Mouse (Mus musculus) cerebellum, adult (tissue): ENCODE measurements around the gene Ubxn2a.
A peak's percentile ranks its signal among the peaks of the same experiment; 100 is the strongest.
"Not testable (repeated sequence)": the region's sequence is repeated elsewhere in the genome, so short reads cannot be mapped to it uniquely, and the experiment has no call there.

ENCODE experiments used
- ATAC-seq: cut with Nextera tagmentation; 2 replicates; pipeline ENCODE4 v1.9.2; 2017; ENCODE audit warnings: mild to moderate bottlenecking, moderate library complexity, mixed read lengths; ENCODE audit not compliant: insufficient number of reproducible peaks, low FRiP score, low TSS enrichment

Ubxn2a gene

DNA sequence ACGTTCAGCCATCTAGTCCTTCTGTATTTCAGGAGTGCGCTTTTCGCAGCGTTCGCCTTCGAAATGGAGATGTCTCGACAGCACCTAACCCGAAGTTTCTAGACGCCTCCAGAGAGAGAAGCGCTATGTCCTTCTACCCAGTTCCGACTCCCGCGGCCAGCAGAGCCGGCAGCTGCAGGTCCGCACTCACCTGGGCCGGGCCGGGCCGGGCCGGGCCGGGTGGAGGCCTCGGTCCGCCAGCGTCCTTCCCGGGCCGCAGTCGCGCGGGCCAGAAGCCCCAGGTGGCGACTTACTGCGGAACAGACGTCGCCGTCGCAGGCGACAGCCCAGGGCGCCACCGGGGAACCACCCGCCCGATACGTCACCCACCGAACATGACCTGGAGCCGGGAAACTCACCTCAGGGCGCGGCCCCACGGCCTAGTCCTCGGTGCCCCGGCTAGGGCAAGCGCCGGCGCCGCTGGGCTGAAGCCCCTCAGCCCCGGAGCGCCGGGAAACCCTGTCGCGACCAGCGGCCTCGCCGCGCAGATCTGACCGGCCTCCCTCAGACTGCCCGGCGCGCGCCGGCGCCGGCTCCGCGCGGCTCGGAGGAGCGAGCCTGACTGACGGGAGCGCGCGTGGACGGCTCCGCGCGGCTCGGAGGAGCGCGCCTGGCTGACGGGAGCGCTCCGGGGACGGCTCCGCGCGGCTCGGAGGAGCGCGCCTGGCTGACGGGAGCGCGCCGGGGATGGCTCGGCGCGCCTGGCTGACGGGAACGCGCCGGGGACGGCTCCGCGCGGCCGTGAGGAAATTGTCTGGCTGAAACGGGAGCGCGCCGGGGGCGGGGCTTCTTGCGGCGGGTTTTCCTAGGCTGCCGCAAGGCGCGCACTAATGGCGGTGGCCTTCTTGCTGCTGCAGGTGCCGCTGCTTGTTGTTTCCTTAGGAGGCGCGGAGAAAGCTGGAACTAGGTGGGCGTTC lies at the start of gene Ubxn2a:
Gene Ubxn2a, minus strand, starts transcription at position 755 of the 956 bp plus-strand sequence.
- ATAC-seq = peak; percentile 88

DNA sequence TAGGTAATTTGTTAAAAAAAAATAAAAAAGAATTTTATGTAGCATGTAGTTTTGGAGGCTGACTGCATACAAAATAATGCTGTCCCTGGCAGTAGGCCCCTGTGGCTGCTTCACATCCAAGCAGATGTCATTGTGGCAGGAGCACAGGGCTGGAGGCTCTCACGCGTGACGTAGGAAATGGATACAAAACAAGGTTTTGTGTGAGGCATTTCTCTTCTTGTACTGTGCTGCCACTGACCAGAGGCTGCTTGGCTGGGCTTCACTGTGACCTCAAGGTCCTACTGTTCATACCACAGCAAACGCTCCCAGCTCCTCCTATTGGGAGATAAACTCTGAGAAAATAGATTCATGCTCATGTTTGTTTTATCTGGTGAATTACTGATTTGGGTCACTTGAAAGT lies 45.7 kb upstream of the Ubxn2a start:
- no peak for ATAC-seq

DNA sequence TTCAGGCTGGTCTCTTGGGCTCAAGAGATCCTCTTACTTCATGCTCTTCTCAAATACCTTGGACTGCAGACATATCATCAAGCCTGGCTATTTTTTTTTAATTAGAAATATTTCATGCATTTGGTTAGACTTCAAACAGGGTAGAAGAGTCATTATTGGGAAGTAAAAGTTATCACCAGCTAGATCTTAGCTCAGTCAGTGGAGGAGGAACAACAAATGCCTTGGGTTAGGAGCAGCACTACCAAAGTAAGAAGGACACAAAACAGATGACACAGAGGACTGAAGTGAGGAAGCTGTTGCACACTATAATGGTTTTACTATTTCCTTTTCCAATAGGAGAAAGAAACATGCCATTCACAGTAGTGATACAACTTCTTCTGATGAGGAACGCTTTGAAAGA lies 44.8 kb upstream of the Ubxn2a start:
- no peak for ATAC-seq

- ATAC-seq = no peak
These were observed 23.5 kb upstream of the Ubxn2a start for GRCm38 (mm10) chr12:4930820-4931548.

DNA sequence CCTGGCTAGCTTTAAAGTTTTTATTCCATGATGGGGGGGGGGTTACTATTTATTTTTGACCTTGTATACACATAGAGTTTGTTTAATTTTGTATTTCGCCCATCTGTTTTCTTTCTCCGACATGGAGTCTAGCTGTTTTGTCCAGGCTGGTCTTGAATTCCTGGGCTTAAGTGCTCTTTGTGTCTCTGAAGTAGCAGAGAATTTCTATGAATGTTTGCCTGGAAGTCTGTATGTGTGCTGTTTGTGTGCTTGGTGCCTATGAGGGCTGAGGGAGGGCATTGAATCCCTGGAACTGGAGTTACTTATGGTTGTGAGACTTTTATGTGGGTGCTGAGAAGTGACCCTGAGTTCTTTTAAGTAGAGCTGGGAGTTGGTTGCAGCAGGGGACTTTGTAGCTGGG lies 20.7 kb upstream of the Ubxn2a start:
- no peak for ATAC-seq

DNA sequence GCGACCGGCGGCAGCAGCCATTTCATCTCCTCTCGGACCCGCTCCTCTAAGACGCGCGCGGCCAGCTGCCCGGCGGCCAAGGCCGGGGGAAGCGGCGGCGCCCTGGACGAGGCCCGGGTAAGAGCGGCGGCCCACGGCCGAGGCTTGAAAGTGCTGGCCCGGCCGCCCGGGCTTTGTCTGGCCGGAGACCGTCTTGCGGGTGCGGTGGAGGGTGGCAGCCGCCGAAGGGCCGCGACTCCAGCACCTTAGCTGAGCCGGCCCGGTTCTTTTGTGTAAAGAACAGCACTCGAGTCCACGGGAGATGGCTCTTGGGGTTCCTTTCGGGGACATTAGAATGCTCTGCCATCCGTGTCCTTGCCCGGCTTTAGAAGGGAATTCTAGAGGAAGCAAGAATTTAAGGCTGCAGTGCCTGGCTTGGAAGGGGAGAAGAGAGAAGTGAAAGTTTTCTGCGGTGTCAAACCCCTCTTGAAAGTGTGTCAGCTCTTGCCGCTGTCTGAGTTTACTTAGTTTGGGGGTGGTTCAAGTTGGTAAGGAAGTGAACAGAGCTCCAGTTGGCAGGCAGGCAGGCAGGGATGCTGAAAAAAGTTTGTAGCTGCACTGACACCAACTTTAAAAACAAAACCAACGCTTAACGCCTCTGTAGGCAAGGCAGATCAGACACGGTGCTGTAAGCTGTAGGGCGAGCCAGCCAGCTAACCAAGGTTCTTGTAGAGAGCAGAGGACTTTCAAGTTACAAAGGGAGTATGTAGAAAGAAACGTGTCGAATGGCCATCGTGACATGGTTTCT lies 10.5 kb upstream of the Ubxn2a start:
- peak; percentile 57 for ATAC-seq

DNA sequence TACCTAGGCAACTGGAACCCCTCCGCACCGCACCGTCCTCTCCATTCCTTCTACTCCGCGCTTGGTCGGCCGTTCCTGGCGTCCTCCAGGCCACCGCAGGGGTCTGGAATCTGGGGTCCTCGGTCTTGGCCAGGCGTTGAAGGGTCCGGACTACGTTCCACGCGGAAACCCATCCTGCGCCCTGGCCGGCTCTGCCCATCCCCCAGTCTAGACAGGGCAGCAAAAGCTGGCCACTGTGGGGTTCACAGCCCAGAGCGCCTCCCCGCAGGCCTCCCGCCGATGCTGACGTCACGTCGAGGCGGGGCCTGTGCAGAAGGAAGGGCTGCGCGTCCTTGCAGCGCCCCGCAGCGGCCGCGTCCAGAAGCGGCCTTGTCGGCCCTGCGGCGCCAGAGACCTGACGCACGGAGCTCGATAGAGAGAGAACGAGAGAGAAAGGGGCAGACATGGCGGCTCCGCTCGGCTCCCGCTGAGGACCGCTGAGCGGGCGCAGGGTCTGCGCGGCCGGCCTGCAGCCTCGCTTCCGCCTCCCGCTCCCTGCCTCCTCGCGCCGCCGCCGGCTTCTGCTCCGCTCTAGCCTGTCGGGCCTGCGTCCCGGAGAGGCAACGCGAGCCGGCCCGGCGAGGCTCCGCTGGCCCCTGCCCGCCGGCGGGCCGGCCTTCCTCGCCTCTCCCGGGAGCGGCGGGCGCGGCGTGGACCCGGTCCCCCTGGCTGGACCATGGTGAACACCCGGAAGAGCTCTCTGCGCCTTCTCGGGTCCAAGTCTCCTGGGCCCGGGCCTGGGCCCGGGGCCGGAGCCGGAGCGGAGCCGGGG lies 9.7 kb upstream of the Ubxn2a start, which contains the start of gene Atad2b:
Gene Atad2b, plus strand, starts transcription at position 360 of the 811 bp plus-strand sequence.
- peak; percentile 95 for ATAC-seq

- no peak for ATAC-seq
These were observed 7.4 kb upstream of the Ubxn2a start for GRCm38 (mm10) chr12:4914944-4915343.

DNA sequence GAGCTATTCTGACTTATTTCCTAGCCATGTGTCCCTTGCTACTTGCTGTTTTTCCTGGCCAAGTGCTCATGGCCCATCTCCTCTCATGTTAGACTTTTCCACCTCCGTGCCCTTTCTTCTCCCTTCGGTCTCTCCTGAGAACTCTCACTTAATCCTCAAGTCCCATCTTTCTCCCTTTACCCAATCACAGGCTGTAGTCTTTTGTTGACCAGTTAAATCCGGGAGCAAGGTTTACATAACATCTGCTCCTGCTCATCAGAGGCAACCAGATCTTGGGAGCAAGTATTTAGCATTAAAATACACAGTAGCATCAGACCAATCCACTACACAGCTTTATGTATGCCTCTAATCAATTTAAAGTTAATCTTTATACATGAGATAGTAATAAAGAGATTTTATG lies 6.9 kb upstream of the Ubxn2a start:
- no peak for ATAC-seq

DNA sequence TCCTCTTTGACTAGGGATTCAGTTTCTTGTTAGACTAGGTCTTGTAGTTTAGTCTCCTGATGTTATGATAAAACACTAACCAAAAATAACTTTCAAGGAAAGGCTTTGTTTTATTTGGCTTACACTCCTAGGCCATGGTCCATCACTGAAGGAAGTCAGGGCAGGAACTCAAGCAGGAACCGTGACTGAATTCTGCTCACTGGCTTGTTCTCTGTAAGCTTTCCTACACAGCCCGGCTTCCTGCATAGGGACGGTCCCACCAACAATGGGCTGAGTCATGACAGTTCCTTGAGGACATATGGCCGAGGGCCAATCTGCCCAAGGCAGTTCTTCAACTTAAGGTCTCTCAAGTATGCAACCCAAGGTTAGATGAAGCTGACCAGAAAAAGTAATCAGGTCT lies 4.2 kb upstream of the Ubxn2a start:
- no peak for ATAC-seq

DNA sequence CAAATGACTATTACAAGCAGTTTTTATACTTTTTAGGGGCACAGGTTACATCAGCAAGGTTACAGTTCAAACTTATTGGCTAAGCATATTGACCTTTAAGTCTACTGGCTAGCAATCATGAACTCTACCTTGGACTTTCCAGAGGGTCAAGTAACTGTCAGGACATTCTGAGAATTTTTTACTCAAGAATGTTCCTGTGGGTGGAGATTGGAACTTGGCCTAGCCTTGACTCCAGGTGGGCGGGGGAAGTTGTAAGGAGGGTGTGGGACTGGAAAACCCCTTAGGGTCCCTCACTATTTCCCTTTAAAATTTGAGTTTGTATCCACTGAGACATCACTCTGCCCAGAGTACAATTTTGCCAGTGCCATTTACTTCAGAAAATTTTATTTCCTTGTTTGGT lies 3.0 kb upstream of the Ubxn2a start:
- ATAC-seq = not testable (repeated sequence)

DNA sequence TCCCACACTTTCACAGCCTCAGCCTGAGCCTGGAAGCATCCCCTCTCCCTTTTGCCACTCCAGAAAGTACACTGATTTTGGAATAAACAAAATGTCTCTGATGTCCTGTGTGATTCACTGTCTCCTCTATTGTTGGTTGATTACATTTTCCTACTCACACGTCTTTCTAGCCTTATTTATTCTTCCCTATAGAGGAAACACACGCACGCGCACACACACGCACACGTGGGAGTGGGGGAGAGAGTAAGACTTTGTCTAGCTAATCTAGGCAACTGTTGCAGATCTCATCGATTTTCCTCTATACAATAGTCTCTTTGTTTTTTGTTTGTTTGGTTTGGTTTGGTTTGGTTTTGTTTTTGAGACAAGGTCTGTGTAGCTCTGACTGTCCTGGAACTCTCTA lies 886 bp upstream of the Ubxn2a start:
- ATAC-seq = no peak

DNA sequence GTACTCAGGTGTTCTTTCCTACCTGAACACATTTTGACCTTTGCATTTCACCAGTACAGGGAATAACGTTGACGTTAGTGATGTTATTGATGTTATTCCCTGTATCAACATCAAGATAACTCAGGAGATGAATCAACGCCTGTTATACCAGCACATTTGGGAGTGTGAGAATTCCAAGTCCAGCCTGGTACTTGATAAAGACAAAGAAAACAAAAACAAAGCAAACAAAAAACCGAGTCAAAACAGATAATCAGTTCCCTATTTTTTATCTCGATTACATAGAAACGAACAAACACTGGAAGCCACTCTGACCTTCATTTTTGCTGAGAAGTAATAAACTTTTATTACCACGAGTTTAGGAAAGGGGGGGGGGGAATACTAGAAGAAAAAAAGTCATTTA lies 1.0 kb downstream of the Ubxn2a start:
- no peak for ATAC-seq

DNA sequence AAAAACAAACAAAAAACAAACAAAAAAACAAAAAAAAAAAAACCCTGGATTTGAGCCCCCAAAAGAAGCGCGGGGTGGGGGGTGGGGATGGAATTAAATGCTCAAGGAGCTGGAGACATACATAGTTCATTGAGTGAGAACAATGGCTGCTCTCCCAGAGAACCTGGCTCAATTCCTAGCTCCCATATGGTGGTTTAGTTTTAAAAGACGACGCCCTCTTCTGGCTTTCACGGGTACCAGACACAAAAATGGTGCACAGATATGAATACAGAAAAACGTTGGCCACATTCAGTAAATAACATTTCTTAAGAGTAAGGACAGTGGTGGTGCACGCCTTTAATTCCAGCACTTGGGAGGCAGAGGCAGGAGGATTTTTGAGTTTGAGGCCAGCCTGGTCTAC lies 1.6 kb downstream of the Ubxn2a start:
- no peak for ATAC-seq

DNA sequence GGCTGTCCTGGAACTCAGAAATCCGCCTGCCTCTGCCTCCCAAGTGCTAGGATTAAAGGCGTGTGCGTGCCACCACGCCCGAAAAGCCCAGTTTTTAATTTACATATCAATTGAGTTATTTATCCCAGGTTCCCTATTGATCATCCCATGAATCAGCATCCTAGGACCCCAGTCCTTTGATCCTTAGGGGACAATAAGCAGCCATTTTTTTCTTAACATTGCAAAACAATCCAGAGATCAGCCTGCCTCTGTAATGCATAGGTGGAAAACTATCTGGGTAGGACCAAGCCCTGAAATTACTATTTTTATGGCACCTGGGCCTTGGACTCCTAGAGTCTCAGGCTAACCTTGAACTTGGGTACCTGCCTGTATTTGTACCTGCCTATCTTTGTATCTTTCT lies 9.5 kb downstream of the Ubxn2a start:
- ATAC-seq = no peak

DNA sequence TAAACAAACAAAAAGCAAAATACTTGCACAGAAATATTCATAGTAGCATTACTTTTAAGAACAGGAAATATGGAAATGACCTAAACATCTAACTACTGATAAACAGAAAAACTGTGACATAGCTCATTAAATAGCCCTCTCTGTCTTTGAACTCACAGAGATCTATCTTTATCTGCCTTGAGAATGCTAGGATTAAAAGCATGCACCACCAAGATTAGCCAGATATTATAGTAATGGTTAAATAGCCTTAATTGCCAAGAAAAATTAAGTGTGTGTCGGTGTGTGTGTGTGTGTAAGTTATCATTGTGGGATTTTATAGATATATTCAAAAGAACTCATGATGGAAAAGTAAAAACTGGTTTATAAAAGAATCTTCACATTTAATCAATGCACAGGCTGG lies 17.6 kb downstream of the Ubxn2a start:
- no peak for ATAC-seq

GRCm38 (mm10) chr12:4889251-4889650 lies 18.3 kb downstream of the Ubxn2a start:
- ATAC-seq = no peak

- no peak for ATAC-seq
These were observed 18.8 kb downstream of the Ubxn2a start for GRCm38 (mm10) chr12:4888739-4889138.

DNA sequence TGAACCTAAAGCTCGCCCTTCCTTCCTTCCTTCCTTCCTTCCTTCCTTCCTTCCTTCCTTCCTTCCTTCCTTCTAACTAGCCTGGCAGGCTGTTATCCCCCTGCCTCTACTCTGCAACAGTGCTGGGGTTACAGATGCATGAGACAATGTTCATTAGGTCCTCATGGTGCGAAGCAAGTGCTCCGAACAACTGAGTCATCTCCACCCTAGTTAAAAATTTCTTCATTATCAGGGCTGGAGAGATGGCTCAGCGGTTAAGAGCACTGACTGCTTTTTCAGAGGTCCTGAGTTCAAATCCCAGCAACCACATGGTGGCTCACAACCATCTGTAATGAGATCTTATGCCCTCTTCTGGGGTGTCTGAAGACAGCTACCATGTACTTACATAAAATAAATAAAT lies 20.9 kb downstream of the Ubxn2a start:
- ATAC-seq = not testable (repeated sequence)

GRCm38 (mm10) chr12:4885062-4885461 lies 22.4 kb downstream of the Ubxn2a start:
- no peak for ATAC-seq
